Mouse (Mus musculus): ENCODE data around the gene Adamtsl3. TPM values are rescaled to one million over a fixed set of nuclear protein-coding genes. Genes with fewer than 3 reads are reported as not detected.
A peak's percentile ranks its signal among the peaks of the same experiment; 100 is the strongest.

The Adamtsl3 gene
- total RNA-seq (2021), result 1 to 10 TPM; 2.0 to 2.9 TPM
- long read RNA-seq, experiment 1, partial matches to known transcripts, result 2 of 3 reads
- long read RNA-seq, experiment 1, other reads (novel, unspliced or antisense), result 1 of 3 reads
- long read RNA-seq, experiment 2, partial matches to known transcripts, result 1 of 1 reads
- long read RNA-seq, experiment 2, other reads (novel, unspliced or antisense), result 0 of 1 reads

- DNase-seq (ENCODE audit: low spot score in 2 of 2), result peak in 1 of 2 experiments; percentile 22
Measured at GRCm38 (mm10) chr7:82335211-82336121, at the start of gene Adamtsl3. Adamtsl3 (plus strand) TSS chr7:82335694.

- no peak for DNase-seq (ENCODE audit: low spot score in 2 of 2)
Measured at GRCm38 (mm10) chr7:82287242-82287641, 48.3 kb upstream of the Adamtsl3 start.

- DNase-seq (ENCODE audit: low spot score in 2 of 2), result no peak
Measured at GRCm38 (mm10) chr7:82293441-82293840, 42.1 kb upstream of the Adamtsl3 start.

DNA sequence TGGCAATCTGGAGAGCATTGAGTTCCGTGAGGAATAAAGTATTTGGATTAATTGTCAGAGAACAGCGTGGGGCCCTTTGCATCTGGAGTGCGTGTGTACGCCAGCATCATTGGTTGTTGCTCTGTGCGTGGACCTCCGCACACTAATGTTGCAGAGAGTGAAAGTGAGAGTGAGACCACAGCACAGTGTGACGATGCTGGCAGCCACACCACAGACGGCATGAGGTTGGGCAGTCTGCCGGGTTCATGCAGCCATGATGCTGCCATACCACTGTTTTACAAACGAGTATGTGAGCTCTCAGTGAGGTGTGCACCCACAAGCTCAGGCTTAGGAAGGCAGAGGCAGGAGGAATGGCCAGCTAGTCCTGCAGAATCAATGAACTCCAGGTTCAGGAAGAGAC is 41.4 kb upstream of the Adamtsl3 start:
- no peak for DNase-seq (ENCODE audit: low spot score in 2 of 2)

GRCm38 (mm10) chr7:82294611-82295010 is 40.9 kb upstream of the Adamtsl3 start:
- no peak for DNase-seq (ENCODE audit: low spot score in 2 of 2)

DNA sequence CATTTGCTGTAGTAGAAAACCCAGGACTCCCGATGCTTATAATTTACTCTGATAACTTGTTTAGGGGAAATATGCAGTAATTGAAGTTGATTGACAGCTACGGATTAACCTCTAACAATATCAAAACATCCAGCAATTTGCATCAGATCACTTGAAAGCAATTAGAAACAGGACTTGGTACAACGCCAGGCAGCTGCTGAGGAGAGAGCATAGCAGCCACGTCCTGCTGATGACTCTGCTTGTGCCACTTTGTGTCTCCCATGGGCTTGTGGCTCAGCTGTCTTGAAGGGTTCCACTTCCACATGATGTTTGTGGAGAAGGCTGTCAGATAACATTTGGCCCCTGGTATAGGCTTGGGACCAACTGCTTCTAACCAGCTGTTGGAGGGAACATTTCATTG is 27.1 kb upstream of the Adamtsl3 start:
- DNase-seq (ENCODE audit: low spot score in 2 of 2), result no peak

- DNase-seq (ENCODE audit: low spot score in 2 of 2), result no peak
Measured at GRCm38 (mm10) chr7:82318515-82318914, 17.0 kb upstream of the Adamtsl3 start.

DNA sequence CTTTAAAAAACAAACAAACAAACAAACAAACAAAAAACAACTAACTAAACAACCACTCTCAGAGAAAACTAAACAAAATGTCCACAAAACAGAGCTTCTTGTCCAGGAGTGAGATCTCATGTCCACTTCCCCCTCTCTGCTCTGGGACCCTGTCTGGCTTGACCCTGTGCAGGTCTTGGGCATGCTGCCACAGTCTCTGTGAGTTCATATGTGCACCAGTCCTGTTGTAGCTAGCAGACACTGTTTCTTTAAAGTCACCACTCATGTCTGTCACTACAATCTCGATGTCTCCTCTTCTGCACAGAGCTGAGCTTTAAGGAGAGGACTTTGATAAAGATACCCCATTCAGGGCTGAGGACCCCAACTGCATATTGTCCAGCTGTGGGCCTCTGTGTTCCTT is 8.9 kb upstream of the Adamtsl3 start:
- no peak for DNase-seq (ENCODE audit: low spot score in 2 of 2)

DNA sequence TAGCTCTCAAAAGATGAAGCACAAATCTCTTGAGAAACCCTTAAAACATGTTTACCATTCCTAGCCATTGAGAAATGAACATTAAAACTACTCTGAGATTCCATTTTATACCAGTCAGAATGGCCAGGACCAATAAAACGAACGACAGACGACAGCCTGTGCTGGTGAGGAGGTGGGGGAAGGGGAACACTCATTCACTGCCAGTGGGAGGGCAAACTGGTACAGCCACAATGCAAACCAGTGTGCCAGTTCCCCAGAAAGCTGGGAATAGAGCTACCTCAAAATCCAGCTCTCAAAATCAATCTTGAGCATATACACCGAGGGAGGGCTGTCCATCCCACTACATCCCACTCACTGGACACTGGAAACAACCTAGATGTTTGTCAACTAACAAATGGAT is 8.3 kb upstream of the Adamtsl3 start:
- no peak for DNase-seq (ENCODE audit: low spot score in 2 of 2)

DNA sequence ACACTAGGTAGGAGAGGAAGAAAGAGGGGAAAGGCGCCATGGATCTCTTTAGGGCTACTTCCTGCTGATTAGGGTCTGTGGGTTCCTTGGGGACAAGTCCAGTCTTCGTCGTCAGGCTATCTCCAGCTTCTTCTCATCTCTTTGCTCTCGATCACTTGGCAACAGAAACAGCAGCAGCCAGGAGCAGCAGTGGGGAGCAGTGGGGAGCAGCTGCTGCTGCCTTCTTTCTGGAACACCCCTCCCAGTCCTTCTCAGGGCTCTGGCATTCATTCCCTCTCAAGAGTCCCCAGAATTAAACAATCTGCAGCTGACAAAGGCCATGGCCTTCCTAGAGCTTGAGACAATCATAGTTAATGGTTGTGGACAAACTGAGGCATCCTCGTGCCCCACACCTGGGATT is 7.6 kb upstream of the Adamtsl3 start:
- DNase-seq (ENCODE audit: low spot score in 2 of 2), result no peak

DNA sequence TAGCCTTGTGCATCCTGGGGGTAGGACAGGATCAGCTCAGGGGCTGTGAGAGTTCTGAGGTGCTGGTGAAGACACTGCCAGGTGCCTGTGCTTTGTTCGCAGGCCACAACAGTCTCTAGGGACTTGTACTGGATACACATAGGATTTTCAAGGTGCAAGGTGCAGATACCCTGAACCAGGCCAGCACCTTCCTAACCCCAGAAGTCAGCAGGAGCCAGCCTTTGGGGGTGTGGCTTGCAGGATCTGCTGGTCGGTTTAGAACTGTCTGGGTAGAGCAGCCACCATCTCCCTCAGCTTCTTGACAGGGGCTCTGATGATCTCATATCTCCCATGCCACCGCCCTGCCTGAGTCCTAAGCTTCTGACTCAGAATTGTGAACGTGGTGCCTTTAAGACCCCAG is 5.7 kb upstream of the Adamtsl3 start:
- no peak for DNase-seq (ENCODE audit: low spot score in 2 of 2)

GRCm38 (mm10) chr7:82330860-82331259 is 4.6 kb upstream of the Adamtsl3 start:
- no peak for DNase-seq (ENCODE audit: low spot score in 2 of 2)

DNA sequence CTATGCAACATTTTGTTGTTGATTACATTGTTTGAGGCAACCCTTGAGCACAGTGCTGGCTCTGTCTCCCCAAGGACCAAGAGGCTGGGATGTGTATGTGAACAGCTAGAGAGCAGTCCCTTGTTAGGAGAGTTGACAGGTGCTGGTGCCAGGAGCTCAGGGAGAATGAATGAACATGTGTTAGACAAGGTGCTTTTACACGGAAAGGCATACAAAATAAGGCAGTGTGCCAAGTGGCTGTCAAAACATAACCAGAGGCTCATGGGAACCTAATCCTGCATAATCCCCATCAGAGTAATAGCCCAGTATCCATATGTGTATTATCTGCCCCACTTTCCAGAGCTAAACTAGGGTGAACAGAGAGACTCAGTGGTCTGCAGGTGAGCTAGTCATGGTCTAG is 1.5 kb upstream of the Adamtsl3 start:
- DNase-seq (ENCODE audit: low spot score in 2 of 2), result no peak

GRCm38 (mm10) chr7:82336132-82336531 is 638 bp downstream of the Adamtsl3 start:
- peak in 1 of 2 experiments; percentile 22 for DNase-seq (ENCODE audit: low spot score in 2 of 2)

- no peak for DNase-seq (ENCODE audit: low spot score in 2 of 2)
Measured at GRCm38 (mm10) chr7:82338121-82338520, 2.6 kb downstream of the Adamtsl3 start.

DNA sequence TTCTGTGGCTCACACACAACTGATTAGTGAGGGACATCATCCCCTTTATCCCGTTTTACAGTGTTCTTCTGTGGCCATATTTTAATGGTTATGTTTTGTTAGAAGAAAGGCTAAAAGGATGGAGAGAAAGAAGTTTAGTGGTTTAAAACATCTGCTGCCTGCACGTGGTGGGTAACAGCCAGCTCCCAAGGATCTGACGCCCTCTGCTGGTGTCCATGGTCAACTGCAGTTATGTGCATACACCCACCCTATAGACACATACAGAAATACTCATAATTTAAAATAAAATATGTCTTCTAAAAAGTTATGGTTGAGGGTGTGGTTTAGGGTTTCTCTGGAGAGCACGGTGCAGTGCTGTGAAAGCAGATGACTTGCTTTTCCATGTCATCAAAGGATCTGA is 3.0 kb downstream of the Adamtsl3 start:
- DNase-seq (ENCODE audit: low spot score in 2 of 2), result no peak

DNA sequence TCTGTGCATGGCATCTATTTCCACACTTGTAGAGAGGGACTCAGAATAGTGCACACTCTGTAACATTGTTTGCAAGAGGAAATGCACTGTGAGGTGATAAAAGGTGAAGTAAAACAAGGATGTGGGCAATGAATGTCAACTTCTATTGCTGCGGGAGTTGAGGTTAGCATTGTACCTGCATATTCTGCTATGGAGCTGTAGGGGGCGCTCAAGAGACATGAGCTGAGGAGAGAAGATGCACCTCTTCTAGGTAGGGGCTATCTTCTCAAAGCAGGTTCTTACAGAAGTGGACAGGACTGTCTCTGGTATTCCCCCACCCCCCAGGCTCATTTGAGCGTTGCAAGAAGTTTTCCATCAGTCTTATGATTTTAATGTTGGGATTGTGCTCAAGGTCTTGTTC is 3.7 kb downstream of the Adamtsl3 start:
- no peak for DNase-seq (ENCODE audit: low spot score in 2 of 2)

- DNase-seq (ENCODE audit: low spot score in 2 of 2), result no peak
Measured at GRCm38 (mm10) chr7:82341476-82341875, 6.0 kb downstream of the Adamtsl3 start.

- DNase-seq (ENCODE audit: low spot score in 2 of 2), result no peak
Measured at GRCm38 (mm10) chr7:82346706-82347105, 11.2 kb downstream of the Adamtsl3 start.

DNA sequence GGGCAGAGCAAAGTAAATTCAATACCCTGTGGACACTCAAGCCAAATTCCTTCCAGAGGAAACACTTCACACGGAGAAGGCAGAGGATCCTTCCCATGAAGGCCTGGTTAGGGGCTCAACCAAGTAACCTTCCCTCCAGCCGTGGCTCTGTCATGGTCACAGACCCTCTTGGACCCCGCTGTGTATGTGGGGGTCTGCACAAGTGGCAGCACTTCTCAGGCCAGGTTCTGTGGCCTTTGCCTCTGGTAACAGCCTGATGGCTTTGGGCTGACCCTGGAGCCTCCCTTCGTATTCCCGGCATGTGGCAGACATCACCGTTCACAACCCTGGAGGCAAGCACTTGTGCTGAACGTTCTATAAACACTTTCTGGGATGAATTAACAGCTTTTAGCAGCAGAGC is 14.3 kb downstream of the Adamtsl3 start:
- DNase-seq (ENCODE audit: low spot score in 2 of 2), result no peak

DNA sequence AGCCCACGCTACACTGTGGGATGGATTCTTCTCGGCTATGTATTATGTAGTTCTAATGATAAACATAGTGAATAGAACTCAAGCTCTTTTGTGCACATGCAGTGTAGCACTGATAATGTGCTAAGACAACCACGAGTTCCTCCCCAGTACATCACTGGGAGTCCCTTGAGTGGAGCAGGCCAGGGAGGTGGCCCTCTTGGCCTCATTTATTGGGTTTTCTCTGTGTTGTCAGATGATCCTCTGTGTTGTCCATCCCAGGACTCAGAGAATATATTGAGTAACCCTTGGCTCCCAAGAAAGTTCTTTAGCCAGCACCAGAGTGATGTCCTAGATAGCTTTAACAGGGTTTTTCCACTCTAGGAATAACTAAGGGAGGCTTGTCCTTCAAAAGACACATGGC is 14.9 kb downstream of the Adamtsl3 start:
- no peak for DNase-seq (ENCODE audit: low spot score in 2 of 2)

DNA sequence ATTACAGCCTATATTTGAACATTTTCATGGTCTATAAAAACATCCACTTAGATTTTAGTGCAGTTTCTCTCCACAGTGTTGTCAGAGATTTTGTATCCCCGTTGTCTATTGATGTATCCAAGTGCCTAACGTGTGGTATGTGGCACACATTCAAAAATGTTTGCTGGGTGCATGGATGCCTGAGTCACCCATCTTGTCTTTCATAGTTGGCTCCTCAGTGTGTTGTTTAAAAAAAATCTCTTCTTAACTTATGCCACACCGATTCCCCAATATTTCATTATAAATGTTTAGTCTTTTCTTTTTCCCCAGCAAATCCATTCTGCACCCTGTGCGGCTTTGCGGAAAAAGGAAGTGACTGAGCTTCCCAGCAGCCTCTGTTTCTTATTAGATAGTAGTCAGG is 23.7 kb downstream of the Adamtsl3 start:
- no peak for DNase-seq (ENCODE audit: low spot score in 2 of 2)

DNA sequence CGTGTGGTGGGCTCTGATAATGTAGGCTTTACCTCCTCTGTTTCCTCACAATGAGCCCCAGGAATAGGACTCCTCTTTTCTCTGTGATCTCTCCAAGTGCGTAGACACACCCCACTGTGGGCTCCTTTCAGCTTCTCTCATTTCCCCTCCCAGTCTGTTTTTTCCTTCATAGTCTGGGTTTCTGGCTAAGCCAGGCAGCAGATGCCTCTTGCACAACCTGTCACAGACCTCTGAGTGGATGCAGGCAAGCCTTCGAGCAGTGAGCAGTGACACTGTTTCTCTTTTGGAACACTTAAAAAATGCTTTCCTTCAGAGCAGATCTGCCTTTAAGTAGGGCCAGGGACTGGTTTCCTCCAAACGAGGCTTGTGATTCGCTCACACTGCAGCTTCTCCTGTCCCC is 24.2 kb downstream of the Adamtsl3 start:
- no peak for DNase-seq (ENCODE audit: low spot score in 2 of 2)
